Mouse (Mus musculus): ENCODE measurements around the gene Wnt10a.

The Wnt10a gene

GRCm38 (mm10) chr1:74791249-74791648, at the start of gene Wnt10a:
Gene Wnt10a (plus strand): TSS chr1:74791516.
- DNase-seq = no peak

DNA sequence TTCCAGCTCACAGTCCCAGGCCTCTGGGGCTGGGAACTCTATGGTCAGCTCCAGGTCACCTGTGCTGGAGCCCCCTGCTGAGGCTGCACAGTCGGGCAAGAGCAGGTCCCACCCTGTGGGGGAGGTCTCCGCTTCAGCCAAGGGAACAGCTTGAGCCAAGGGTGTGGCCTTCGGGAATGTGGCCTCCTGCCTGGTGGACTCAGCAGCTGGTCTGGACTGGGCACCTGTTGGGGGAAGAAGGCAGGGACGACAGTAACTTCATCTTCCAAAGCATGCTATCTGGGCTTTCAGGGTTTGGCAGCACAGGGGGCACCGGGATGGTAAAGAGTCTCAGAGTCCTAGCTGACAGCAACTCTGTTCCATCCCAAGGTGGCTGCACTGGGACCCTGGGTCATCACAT, 44.0 kb upstream of the Wnt10a start:
- no peak for DNase-seq

DNA sequence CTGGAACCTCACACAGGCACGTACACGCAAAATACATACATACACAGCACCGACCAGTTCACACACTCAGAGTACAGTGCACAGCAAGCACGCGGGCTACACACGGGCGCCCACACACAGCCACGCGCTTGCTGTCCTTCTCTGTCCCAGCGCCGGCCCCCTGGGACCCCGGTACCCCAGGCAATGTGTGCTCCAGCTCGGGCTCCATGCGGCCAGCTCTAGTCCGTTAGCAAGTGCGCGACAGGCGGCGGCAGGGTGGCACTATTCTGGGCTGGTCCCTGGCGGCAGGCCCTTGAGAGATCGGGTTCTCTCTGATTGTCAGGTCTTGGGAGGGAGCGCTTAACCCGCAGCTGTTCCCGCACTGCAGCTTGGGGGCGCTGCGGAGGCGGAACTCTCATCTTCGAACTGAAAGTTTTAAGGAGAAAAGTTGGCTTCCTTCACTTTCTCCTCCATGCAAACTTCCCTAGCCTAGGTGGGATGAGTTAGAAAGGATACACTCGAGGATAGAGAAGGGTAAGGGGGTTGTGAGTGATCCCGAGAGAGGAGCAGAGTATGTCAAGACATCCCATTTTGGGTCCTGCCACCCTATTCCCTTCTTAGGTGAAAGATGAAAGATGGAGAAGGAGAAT, 42.6 kb upstream of the Wnt10a start, which contains the start of gene Prkag3:
Prkag3 (minus strand) TSS at position 579 of the 629 bp plus-strand sequence.
- DNase-seq = peak; percentile 12 to 18

- DNase-seq = no peak
Observed at GRCm38 (mm10) chr1:74749301-74749700, 42.0 kb upstream of the Wnt10a start.

DNA sequence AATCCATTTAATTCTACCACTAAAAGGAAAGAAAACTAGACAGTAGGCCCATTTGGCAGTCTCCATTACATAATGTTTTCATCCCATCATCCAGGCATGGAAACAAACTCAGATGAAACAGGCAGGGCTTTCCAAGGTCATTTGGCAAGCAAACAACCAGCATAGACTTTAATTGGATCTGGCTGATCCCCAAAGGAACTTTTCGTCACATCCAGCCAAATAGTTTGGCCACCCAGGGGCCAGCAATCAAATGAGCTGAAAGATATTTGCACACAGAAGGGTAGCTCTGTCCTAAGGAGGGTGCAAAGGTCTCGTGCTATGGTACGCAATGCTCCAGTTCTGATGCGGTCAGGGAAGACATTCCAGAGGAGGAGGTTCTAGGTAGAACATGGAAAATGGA, 40.6 kb upstream of the Wnt10a start:
- DNase-seq = no peak

- no peak for DNase-seq
Observed at GRCm38 (mm10) chr1:74752150-74752549, 39.2 kb upstream of the Wnt10a start.

DNA sequence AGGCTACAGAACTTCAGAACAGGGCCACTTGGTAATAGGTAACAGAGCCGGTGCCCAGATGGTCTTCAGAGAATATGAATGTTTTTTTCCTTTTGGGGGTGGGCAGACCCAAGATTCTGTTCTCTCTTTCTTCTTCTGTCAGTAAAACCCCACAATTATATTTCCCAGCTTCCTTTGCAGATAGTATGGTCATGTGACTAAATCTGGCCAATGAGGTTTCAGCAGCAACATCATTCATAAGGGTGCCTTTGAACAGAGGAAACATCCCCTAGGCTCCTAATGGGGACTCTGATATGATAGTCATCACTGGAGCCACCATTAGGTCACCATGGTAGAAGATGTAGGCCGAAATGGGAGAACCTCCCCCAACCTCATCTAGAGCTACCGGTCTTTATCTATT, 38.5 kb upstream of the Wnt10a start:
- no peak for DNase-seq

- no peak for DNase-seq
Observed at GRCm38 (mm10) chr1:74753266-74753974, 37.9 kb upstream of the Wnt10a start.

- DNase-seq = no peak
Observed at GRCm38 (mm10) chr1:74754175-74754785, 37.0 kb upstream of the Wnt10a start.

DNA sequence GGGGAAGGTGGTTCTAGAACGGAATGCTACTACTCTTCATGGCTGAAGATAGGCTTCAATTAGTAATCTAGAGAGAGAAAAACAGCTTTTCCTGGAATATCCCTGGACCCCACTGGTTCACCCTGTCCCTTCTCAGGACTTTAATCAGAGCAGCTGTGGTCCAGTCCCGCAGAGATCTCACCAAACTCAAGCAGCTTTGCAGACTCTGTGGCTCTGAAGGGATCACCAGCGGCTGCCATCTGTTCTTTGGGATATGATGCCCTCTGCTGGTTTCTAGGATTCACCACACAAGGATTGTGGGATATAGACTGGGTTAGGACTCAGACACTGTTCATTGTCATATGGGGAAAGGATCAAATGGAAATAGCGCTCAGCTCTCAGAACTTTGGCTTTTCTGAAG, 31.5 kb upstream of the Wnt10a start:
- peak in 1 of 2 experiments; percentile 27 for DNase-seq

DNA sequence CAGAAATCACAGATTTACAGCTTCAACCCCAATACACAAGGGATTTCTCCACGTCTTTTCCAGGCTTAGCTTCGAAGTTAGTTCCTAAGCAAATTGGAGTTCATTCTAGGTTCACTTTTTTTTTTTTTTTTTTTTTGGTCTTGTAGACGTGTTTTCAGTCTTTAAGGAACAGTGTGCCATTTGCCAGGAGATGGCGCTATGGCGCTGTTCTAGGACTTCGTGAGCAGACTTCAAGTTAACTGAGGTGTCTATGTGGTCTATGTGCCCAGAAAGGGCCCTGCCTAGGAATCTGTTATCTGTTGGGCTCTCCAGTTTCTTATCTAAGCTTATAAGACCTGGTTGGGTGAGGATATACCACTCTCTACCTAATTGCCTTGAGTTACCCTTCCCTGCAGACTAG, 28.2 kb upstream of the Wnt10a start:
- DNase-seq = peak; percentile 48 to 58

DNA sequence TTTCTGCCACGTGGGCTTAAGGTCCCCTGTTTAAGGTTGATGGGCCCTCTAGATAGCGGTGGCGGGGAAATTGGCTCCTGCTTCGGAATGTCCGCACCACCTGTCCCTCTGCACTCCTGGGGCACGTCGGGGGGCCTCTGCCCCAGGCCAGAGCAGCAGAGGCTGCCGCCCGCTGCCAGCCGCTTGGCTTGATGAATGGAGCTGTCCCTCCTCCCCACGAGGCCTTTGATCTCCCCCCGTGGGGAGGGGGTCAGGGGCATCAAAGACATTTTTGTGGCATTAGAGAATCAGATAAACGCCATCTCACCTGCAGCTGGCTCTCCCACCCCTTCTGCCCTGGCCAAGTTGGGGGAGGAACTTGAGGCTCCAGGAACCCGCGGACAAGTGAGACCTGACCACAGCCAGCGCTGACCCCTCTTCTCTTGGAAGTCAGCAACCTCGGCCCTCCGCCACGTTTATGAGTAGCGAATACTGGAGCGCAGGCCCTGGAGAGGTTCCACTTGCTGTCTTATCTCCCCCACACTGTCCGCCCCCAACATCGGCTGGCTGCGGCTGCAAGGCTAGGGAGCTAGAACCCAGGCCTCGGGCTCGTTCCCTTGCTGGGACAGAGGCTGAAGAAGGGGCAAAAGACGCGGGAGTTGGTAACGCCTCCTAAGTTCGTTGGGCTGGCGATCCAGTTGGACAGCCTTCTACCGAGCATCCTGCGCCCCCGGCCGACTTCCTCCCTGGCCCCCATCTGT, 20.4 kb upstream of the Wnt10a start:
- DNase-seq = no peak

DNA sequence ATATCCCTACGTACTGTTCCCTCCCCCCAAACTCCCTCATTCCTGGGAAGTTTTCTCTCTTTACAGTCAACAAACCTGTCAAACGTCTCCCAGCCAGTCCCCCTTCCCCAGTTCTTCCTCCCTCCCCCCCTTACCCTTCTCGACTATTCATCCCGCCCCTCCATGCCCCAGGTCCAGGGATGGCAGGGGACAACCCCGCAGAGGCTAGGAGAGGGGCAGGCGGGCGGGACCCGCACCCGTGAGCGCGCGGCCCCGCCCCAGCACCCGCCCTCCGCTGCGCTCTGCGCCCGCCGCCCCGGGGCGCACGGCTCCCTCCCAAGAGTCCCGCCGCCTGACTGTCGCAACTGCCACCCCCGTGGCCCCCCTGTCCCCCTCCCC, 19.9 kb upstream of the Wnt10a start:
- DNase-seq = no peak

DNA sequence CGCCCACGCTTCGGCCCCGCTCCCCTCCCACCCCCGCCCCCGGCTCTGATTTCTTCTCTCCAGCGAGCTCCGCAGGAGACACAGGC, 19.6 kb upstream of the Wnt10a start, which contains the start of gene Wnt6:
Wnt6 (plus strand) TSS at position 48 of the 86 bp plus-strand sequence.
- no peak for DNase-seq

- DNase-seq = no peak
Observed at GRCm38 (mm10) chr1:74771931-74772620, 19.2 kb upstream of the Wnt10a start.

DNA sequence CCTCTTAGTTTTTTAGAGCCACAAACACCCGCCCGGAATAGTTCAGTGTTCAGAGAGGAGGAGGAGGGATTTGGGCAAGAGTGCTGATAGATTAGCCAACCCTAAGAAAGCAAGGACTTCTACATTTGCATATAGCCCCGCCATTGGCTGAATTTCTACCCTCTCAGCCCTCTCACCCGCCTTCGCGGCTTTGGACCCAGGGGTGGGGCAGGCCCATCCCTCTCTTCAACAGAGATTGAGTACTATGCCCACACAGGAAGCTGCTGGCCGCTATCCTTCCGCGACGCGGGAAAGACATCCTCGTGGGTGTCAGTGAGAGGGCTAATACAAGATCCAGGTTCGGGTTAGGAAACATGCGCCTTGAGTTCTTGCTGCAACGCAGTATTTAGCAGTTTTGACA, 18.2 kb upstream of the Wnt10a start:
- DNase-seq = peak; percentile 62 to 68

GRCm38 (mm10) chr1:74774062-74774461, 17.3 kb upstream of the Wnt10a start:
- no peak for DNase-seq

DNA sequence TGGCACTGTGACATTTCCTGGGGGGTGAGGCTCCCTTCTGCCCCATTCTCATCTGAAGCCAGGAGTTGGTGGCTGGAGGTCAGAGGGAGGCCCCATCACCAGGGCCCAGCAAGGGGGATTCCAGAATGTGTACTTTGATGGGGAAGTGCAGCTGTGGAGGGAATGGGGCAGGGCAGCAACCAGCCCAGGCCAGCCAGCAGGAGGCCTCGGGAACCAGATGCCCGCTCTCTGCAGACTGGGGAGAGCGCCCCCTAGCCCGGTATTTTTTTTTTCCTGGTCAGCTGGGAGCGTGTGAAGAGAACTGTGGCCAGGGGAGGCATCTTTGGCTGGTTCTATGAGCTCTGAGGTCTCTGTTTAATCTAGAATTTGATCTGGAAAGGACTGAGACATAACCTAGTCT, 15.5 kb upstream of the Wnt10a start:
- DNase-seq = no peak

- no peak for DNase-seq
Observed at GRCm38 (mm10) chr1:74778934-74779486, 12.3 kb upstream of the Wnt10a start.

GRCm38 (mm10) chr1:74782045-74782444, 9.3 kb upstream of the Wnt10a start:
- no peak for DNase-seq

GRCm38 (mm10) chr1:74783554-74783953, 7.8 kb upstream of the Wnt10a start:
- DNase-seq = no peak

DNA sequence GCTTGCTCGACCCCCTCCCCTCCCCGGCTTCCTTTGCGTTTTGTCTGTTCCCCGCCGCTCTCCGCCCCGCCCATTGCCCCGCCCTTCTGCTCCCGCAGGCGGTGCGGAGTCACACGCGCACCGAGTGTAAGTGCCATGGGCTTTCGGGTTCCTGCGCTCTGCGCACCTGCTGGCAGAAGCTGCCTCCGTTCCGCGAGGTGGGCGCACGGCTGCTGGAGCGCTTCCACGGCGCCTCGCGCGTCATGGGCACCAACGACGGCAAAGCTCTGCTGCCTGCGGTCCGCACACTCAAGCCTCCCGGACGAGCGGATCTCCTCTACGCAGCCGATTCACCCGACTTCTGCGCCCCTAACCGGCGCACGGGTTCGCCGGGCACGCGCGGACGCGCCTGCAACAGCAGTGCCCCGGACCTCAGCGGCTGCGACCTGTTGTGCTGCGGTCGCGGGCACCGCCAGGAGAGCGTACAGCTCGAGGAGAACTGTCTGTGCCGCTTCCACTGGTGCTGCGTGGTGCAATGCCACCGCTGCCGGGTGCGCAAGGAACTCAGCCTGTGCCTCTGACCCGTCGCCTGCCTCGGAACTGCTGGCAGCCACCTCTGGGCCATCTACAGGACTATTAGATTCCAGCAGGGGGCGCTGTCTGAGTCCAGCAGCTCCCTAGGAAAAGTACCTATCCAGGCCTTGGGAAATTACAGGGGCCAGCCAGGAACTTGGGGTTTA, 7.1 kb upstream of the Wnt10a start:
- peak; percentile 50 to 58 for DNase-seq
